Mouse (Mus musculus): ENCODE results near the gene Usp34.

DNA sequence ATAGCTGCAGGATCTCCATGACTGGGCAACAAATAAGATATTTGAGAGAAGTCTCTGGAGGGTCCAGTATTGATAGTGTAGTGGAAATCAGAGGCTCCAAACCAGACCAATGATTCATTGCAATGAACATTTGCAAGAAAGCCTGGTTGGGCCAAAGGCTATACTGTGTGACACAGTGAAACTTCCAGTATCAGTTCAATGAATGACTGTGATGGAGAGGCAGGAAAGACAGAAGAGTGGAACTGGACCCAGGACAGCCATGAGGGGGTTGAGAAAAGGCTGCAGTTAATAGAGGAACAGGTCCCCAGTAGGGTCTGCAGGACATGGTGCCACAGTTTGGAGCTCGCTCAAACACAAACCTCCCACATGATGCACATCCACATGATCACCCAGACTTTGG, 6.8 kb upstream of the Usp34 start:
- TF ChIP-seq CTCF (IDR thresholded peaks at IDR 0.05; ENCODE audit: low read depth): no peak
- TF ChIP-seq EP300 (optimal IDR thresholded peaks at IDR 0.05): no peak

Measured in stomach, postnatal 0 days (tissue).